Mouse (Mus musculus): Measurements from ENCODE around the gene Stk11. TPM values are rescaled to one million over a fixed set of nuclear protein-coding genes. Genes with fewer than 3 reads are reported as not detected.
A peak's percentile ranks its signal among the peaks of the same experiment; 100 is the strongest.

The Stk11 gene
- polyA plus RNA-seq, 1 experiment from 2014 or later, result 27.7 TPM

GRCm38 (mm10) chr10:80091527-80091926 lies 24.1 kb upstream of the Stk11 start:
- H3K9me3 ChIP-seq (replicated peaks; ENCODE audit: control insufficient read depth, low read length), result no peaks in the 10 kb centered on the region
- WGBS, result 93% methylated on average over 6 of the region's 6 CpGs

GRCm38 (mm10) chr10:80092690-80093089 lies 22.9 kb upstream of the Stk11 start:
- no peaks in the 10 kb centered on the region for H3K9me3 ChIP-seq (replicated peaks; ENCODE audit: control insufficient read depth, low read length)
- ATAC-seq, result no peak
- no peak for DNase-seq (ENCODE audit: low spot score)
- H3K36me3 ChIP-seq (ENCODE audit: control insufficient read depth, insufficient read depth, low read length), result no peaks in the 10 kb centered on the region
- no peaks in the 10 kb centered on the region for H3K4me1 ChIP-seq (ENCODE audit: control insufficient read depth, insufficient read depth, low read length)
- H3K9ac ChIP-seq (ENCODE audit: low read length), result no peak overlapping the region
- 88% methylated on average over 5 of the region's 5 CpGs for WGBS
- H3K27ac ChIP-seq (ENCODE audit: low read depth, low read length), result no peak overlapping the region
- no peak overlapping the region for H3K4me2 ChIP-seq (ENCODE audit: low read length)
- H3K4me3 ChIP-seq (ENCODE audit: low read depth, low read length), result no peak overlapping the region
- no peaks in the 10 kb centered on the region for H3K27me3 ChIP-seq (replicated peaks; ENCODE audit: control insufficient read depth, insufficient read depth, low read length)

More at GRCm38 (mm10) chr10:80091527-80091926, 24.1 kb upstream of the Stk11 start:
- no peak for DNase-seq (ENCODE audit: low spot score)
- Histone ChIP-seq H3K27ac (ENCODE audit: low read depth, low read length) (no peak overlapping the region), H3K9ac (ENCODE audit: low read length) (no peak overlapping the region), H3K4me2 (ENCODE audit: low read length) (no peak overlapping the region), H3K27me3 (replicated peaks; ENCODE audit: control insufficient read depth, insufficient read depth, low read length) (no peaks in the 10 kb centered on the region), H3K36me3 (ENCODE audit: control insufficient read depth, insufficient read depth, low read length) (no peaks in the 10 kb centered on the region), H3K4me1 (ENCODE audit: control insufficient read depth, insufficient read depth, low read length) (no peaks in the 10 kb centered on the region), H3K4me3 (ENCODE audit: low read depth, low read length) (no peak overlapping the region)
- no peak for ATAC-seq

- WGBS, result 90% methylated on average over 6 of the region's 6 CpGs
- Histone ChIP-seq H3K36me3 (ENCODE audit: control insufficient read depth, insufficient read depth, low read length) (no peaks in the 10 kb centered on the region), H3K9ac (ENCODE audit: low read length) (no peak overlapping the region), H3K27ac (ENCODE audit: low read depth, low read length) (no peak overlapping the region), H3K4me3 (ENCODE audit: low read depth, low read length) (no peak overlapping the region), H3K9me3 (replicated peaks; ENCODE audit: control insufficient read depth, low read length) (no peaks in the 10 kb centered on the region), H3K27me3 (replicated peaks; ENCODE audit: control insufficient read depth, insufficient read depth, low read length) (no peaks in the 10 kb centered on the region), H3K4me1 (ENCODE audit: control insufficient read depth, insufficient read depth, low read length) (no peaks in the 10 kb centered on the region), H3K4me2 (ENCODE audit: low read length) (no peak overlapping the region)
- DNase-seq (ENCODE audit: low spot score) (no peak), ATAC-seq (no peak)
Measured at GRCm38 (mm10) chr10:80094085-80094484, 21.5 kb upstream of the Stk11 start.

DNA sequence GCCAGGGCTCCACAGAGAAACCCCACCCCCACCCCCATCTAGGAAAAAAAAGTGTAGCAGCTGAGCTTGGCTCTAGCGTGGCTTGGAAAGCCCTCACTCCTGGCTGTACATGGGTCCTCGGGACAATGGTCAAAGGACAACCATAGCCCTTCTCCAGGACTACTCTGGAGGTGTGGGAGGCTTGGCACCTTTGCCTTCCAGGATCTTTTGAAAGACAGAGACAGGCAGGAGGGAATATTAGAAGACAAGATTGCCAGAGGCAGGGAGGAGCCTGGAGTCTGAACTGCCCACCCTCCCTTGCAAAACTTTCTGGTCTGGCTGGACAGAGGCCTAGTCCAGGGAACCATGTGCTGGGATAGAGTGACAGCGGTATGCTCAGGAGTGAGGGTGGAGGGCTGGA lies 20.9 kb upstream of the Stk11 start:
- ATAC-seq (no peak), DNase-seq (ENCODE audit: low spot score) (no peak)
- WGBS, result 85% methylated on average over 3 of the region's 3 CpGs
- Histone ChIP-seq H3K9me3 (replicated peaks; ENCODE audit: control insufficient read depth, low read length) (no peaks in the 10 kb centered on the region), H3K27ac (ENCODE audit: low read depth, low read length) (no peak overlapping the region), H3K4me2 (ENCODE audit: low read length) (no peak overlapping the region), H3K9ac (ENCODE audit: low read length) (no peak overlapping the region), H3K4me1 (ENCODE audit: control insufficient read depth, insufficient read depth, low read length) (no peaks in the 10 kb centered on the region), H3K4me3 (ENCODE audit: low read depth, low read length) (no peak overlapping the region), H3K36me3 (ENCODE audit: control insufficient read depth, insufficient read depth, low read length) (no peaks in the 10 kb centered on the region), H3K27me3 (replicated peaks; ENCODE audit: control insufficient read depth, insufficient read depth, low read length) (no peaks in the 10 kb centered on the region)

DNA sequence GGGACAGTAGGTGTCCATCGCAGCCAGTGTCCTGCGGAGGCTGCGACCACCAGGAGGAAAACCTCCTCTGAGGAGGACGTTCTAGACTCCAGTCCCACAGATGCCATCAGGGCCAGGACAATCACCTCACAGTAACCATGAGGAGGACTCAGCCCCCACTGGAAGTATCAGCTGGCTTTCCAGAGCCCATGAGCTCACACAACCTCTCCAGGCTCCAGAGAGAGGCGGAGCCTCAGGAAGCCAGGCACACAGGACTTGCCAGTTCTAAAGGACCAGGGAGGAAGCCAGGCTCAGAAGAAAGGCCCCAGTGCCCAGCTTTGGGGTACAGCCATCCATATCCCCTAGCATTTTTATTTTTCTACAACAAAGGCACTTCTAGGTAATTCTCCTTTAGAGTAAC lies 20.1 kb upstream of the Stk11 start:
- no peaks in the 10 kb centered on the region for H3K4me1 ChIP-seq (ENCODE audit: control insufficient read depth, insufficient read depth, low read length)
- no peaks in the 10 kb centered on the region for H3K36me3 ChIP-seq (ENCODE audit: control insufficient read depth, insufficient read depth, low read length)
- H3K4me2 ChIP-seq (ENCODE audit: low read length), result no peak overlapping the region
- no peak overlapping the region for H3K9ac ChIP-seq (ENCODE audit: low read length)
- H3K9me3 ChIP-seq (replicated peaks; ENCODE audit: control insufficient read depth, low read length), result no peaks in the 10 kb centered on the region
- H3K27me3 ChIP-seq (replicated peaks; ENCODE audit: control insufficient read depth, insufficient read depth, low read length), result no peaks in the 10 kb centered on the region
- no peak overlapping the region for H3K4me3 ChIP-seq (ENCODE audit: low read depth, low read length)
- ATAC-seq, result no peak
- H3K27ac ChIP-seq (ENCODE audit: low read depth, low read length), result no peak overlapping the region
- DNase-seq (ENCODE audit: low spot score), result no peak
- WGBS, result 97% methylated on average over 5 of the region's 5 CpGs

GRCm38 (mm10) chr10:80097275-80097674 lies 18.3 kb upstream of the Stk11 start:
- Histone ChIP-seq H3K4me2 (ENCODE audit: low read length) (no peak overlapping the region), H3K4me1 (ENCODE audit: control insufficient read depth, insufficient read depth, low read length) (peaks cover 8% of the 10 kb centered on the region), H3K9ac (ENCODE audit: low read length) (no peak overlapping the region), H3K9me3 (replicated peaks; ENCODE audit: control insufficient read depth, low read length) (no peaks in the 10 kb centered on the region), H3K36me3 (ENCODE audit: control insufficient read depth, insufficient read depth, low read length) (no peaks in the 10 kb centered on the region), H3K4me3 (ENCODE audit: low read depth, low read length) (no peak overlapping the region), H3K27ac (ENCODE audit: low read depth, low read length) (no peak overlapping the region), H3K27me3 (replicated peaks; ENCODE audit: control insufficient read depth, insufficient read depth, low read length) (no peaks in the 10 kb centered on the region)
- no peak for DNase-seq (ENCODE audit: low spot score)
- no peak for ATAC-seq
- 29% methylated on average over 3 of the region's 7 CpGs for WGBS

GRCm38 (mm10) chr10:80098630-80099029 lies 17.0 kb upstream of the Stk11 start:
- no peak overlapping the region for H3K9ac ChIP-seq (ENCODE audit: low read length)
- peaks cover 10% of the 10 kb centered on the region for H3K4me1 ChIP-seq (ENCODE audit: control insufficient read depth, insufficient read depth, low read length)
- ATAC-seq (no peak), DNase-seq (ENCODE audit: low spot score) (no peak)
- H3K27me3 ChIP-seq (replicated peaks; ENCODE audit: control insufficient read depth, insufficient read depth, low read length), result no peaks in the 10 kb centered on the region
- H3K27ac ChIP-seq (ENCODE audit: low read depth, low read length), result no peak overlapping the region
- 94% methylated on average over 5 of the region's 5 CpGs for WGBS
- H3K9me3 ChIP-seq (replicated peaks; ENCODE audit: control insufficient read depth, low read length), result no peaks in the 10 kb centered on the region
- no peak overlapping the region for H3K4me2 ChIP-seq (ENCODE audit: low read length)
- no peaks in the 10 kb centered on the region for H3K36me3 ChIP-seq (ENCODE audit: control insufficient read depth, insufficient read depth, low read length)
- H3K4me3 ChIP-seq (ENCODE audit: low read depth, low read length), result no peak overlapping the region

GRCm38 (mm10) chr10:80100982-80101381 lies 14.6 kb upstream of the Stk11 start:
- H3K27me3 ChIP-seq (replicated peaks; ENCODE audit: control insufficient read depth, insufficient read depth, low read length), result no peaks in the 10 kb centered on the region
- no peak overlapping the region for H3K9ac ChIP-seq (ENCODE audit: low read length)
- 70% methylated on average over 11 of the region's 11 CpGs for WGBS
- no peaks in the 10 kb centered on the region for H3K9me3 ChIP-seq (replicated peaks; ENCODE audit: control insufficient read depth, low read length)
- H3K36me3 ChIP-seq (ENCODE audit: control insufficient read depth, insufficient read depth, low read length), result no peaks in the 10 kb centered on the region
- no peak overlapping the region for H3K27ac ChIP-seq (ENCODE audit: low read depth, low read length)
- peaks cover 10% of the 10 kb centered on the region for H3K4me1 ChIP-seq (ENCODE audit: control insufficient read depth, insufficient read depth, low read length)
- DNase-seq (ENCODE audit: low spot score), result no peak
- no peak overlapping the region for H3K4me3 ChIP-seq (ENCODE audit: low read depth, low read length)
- H3K4me2 ChIP-seq (ENCODE audit: low read length), result no peak overlapping the region
- ATAC-seq, result no peak

DNA sequence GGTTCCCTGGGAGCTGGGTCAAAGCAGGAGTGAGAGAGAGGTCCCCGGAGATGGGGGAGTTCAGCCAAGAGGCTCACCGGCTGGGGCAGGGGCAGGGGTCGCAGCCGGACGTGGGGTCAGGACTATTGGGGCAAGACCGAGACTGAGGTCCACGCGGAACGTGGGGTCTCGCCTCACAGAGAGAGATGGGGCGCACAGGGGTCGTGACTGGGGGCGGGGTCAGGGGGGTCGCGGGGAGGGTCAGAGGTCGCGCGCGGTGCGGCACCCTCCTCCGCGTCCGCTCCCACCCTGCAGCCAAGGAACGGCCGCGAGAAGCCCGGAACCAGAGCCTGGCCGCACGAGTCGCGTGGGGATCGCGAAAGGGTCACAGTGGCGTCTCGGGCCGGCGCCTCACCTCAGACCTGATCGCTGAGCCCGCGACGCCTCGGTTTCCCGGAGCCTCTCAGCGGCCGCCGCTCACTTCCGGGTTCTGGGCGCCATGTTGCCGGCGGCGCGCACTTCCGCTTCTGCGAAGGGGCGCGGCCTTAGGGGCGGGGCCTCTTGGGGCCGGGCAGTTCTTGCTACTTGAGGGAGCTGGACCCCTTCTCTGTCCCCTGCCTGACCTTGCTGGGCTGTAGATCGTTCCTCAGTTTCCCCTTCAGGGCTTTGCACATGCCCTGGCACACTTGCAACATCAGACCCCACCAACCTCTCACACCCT lies 13.2 kb upstream of the Stk11 start:
- Histone ChIP-seq H3K4me3 (ENCODE audit: low read depth, low read length) (peak overlapping the region; percentile 86), H3K4me2 (ENCODE audit: low read length) (peak overlapping the region; percentile 92), H3K36me3 (ENCODE audit: control insufficient read depth, insufficient read depth, low read length) (no peaks in the 10 kb centered on the region), H3K27me3 (replicated peaks; ENCODE audit: control insufficient read depth, insufficient read depth, low read length) (no peaks in the 10 kb centered on the region), H3K27ac (ENCODE audit: low read depth, low read length) (peak overlapping the region; percentile 63; the same call in 1 of the 2 replicates), H3K4me1 (ENCODE audit: control insufficient read depth, insufficient read depth, low read length) (peaks cover 10% of the 10 kb centered on the region), H3K9ac (ENCODE audit: low read length) (peak overlapping the region; percentile 82), H3K9me3 (replicated peaks; ENCODE audit: control insufficient read depth, low read length) (no peaks in the 10 kb centered on the region)
- under 1% methylated on average over 40 of the region's 59 CpGs for WGBS
- DNase-seq (ENCODE audit: low spot score) (peak; percentile 89), ATAC-seq (peak; percentile 92)

Data from forebrain, embryonic 14.5 days (tissue).